ENCODE assay signal across 14 mouse cellular contexts in genomic region chr14:80047368-80048101, GRCm38 (mm10).
DNase-seq lines count a peak whose midpoint lies in the region; ATAC-seq and TF ChIP-seq lines count a peak whose summit lies in the region.
"Had no signal": no experiment of that assay in that cellular context is flagged by ENCODE, and none has a peak within 500 bp of the region (broad histone marks: within the 10 kb centered on the region; RNA-seq: fewer than 3 reads in every experiment).

No protein-coding gene starts in this region.

- no peak for DNase-seq in frontal cortex, postnatal 10 days (ENCODE audit: low spot score in 2 of 2)
- peak; percentile 49 for DNase-seq in kidney, postnatal 0 days (ENCODE audit: low spot score)
- DNase-seq in kidney, postnatal 36 days = no peak
- peak; percentile 54 for DNase-seq in brain, embryonic 14.5 days (ENCODE audit: low read depth)
- DNase-seq in gastrocnemius, adult 18-20 months (ENCODE audit: low spot score) = no peak
- DNase-seq in spleen, postnatal 36 days (ENCODE audit: low spot score in 2 of 2) = no peak
- DNase-seq: cerebellum, adult 18-20 months; heart, adult 11 months; liver, embryonic 13.5 days; lung, postnatal 10 days; right cerebral cortex, postnatal 14 days; thymus, postnatal 14 days had no signal

- WGBS in kidney, postnatal 0 days = 41% methylated on average over 5 of the region's 5 CpGs
- 34% methylated on average over 5 of the region's 5 CpGs for WGBS in neural tube, embryonic 14.5 days

- no peak overlapping the region for H3K4me3 ChIP-seq in kidney, postnatal 0 days (replicated peaks; ENCODE audit: low read depth, low read length)
- no peak overlapping the region for H3K4me3 ChIP-seq in neural tube, embryonic 14.5 days (ENCODE audit: low read depth, low read length)
- H3K4me3 ChIP-seq: liver, embryonic 13.5 days had no signal

- no peak overlapping the region for H3K4me2 ChIP-seq in kidney, postnatal 0 days (ENCODE audit: low read length)
- no peak overlapping the region for H3K4me2 ChIP-seq in neural tube, embryonic 14.5 days (ENCODE audit: low read depth, low read length)
- H3K4me2 ChIP-seq: liver, embryonic 13.5 days had no signal

- peak; percentile 27; the same call in 1 of the 2 replicates for ATAC-seq in frontal cortex, adult (ENCODE audit: low TSS enrichment)
- ATAC-seq in kidney, postnatal 0 days (replicated peaks; ENCODE audit: low FRiP score, low read depth) = no peak
- ATAC-seq in neural tube, embryonic 14.5 days (ENCODE audit: low read depth) = peak; percentile 41; the same call in 1 of the 2 replicates

- TF ChIP-seq POLR2A in brain, embryonic 14.5 days (IDR thresholded peaks at IDR 0.05; ENCODE audit: borderline replicate concordance, extremely low read depth, insufficient read depth, insufficient read length, poor library complexity, severe bottlenecking) = no peak

- H3K27me3 ChIP-seq in kidney, postnatal 0 days (ENCODE audit: insufficient read depth, low read length) = no peaks in the 10 kb centered on the region
- no peaks in the 10 kb centered on the region for H3K27me3 ChIP-seq in neural tube, embryonic 14.5 days (ENCODE audit: control insufficient read depth, insufficient read depth, low read length)
- H3K27me3 ChIP-seq: liver, embryonic 13.5 days had no signal

- peak; percentile 31; the same call in 1 of the 2 replicates for TF ChIP-seq CTCF in kidney, postnatal 0 days (IDR thresholded peaks at IDR 0.05; ENCODE audit: low read depth)
- no peak for TF ChIP-seq CTCF in brain, embryonic 14.5 days (IDR thresholded peaks at IDR 0.05; ENCODE audit: borderline replicate concordance, extremely low read depth, insufficient read depth, insufficient read length)

- no peak overlapping the region for H3K27ac ChIP-seq in kidney, postnatal 0 days
- no peak overlapping the region for H3K27ac ChIP-seq in neural tube, embryonic 14.5 days (ENCODE audit: low read depth, low read length)
- H3K27ac ChIP-seq: liver, embryonic 13.5 days had no signal

- H3K9me3 ChIP-seq in kidney, postnatal 0 days (replicated peaks; ENCODE audit: low read length) = no peaks in the 10 kb centered on the region
- H3K9me3 ChIP-seq in neural tube, embryonic 14.5 days (ENCODE audit: control insufficient read depth, low read length) = no peaks in the 10 kb centered on the region
- H3K9me3 ChIP-seq: liver, embryonic 13.5 days had no signal

- no peak overlapping the region for H3K9ac ChIP-seq in kidney, postnatal 0 days (ENCODE audit: low read depth, low read length)
- H3K9ac ChIP-seq in neural tube, embryonic 14.5 days (replicated peaks; ENCODE audit: low read depth, low read length) = no peak overlapping the region
- H3K9ac ChIP-seq: liver, embryonic 13.5 days had no signal

- H3K4me1 ChIP-seq in kidney, postnatal 0 days (replicated peaks; ENCODE audit: insufficient read depth, low read length) = 0 out of 2 replicates have a peak, but pooled peaks cover 9% of the 10 kb centered on the region
- no peaks in the 10 kb centered on the region for H3K4me1 ChIP-seq in neural tube, embryonic 14.5 days (ENCODE audit: control insufficient read depth, insufficient read depth, low read length)
- H3K4me1 ChIP-seq: liver, embryonic 13.5 days had no signal

- H3K36me3 ChIP-seq in kidney, postnatal 0 days (ENCODE audit: insufficient read depth, low read length) = no peaks in the 10 kb centered on the region
- H3K36me3 ChIP-seq in neural tube, embryonic 14.5 days (ENCODE audit: control insufficient read depth, insufficient read depth, low read length) = no peaks in the 10 kb centered on the region
- H3K36me3 ChIP-seq: liver, embryonic 13.5 days had no signal

Comparison
In these comparisons a context has a peak if more than half of its experiments do, and no peak if none do; other contexts are left out.
1. DNase-seq: peak in kidney, postnatal 0 days (single experiment) and brain, embryonic 14.5 days (single experiment); none in frontal cortex, postnatal 10 days (0 of 2), kidney, postnatal 36 days (0 of 2), gastrocnemius, adult 18-20 months (single experiment) and spleen, postnatal 36 days (0 of 2).